Mouse (Mus musculus): ENCODE data around the gene Erbb2.

The Erbb2 gene

DNA sequence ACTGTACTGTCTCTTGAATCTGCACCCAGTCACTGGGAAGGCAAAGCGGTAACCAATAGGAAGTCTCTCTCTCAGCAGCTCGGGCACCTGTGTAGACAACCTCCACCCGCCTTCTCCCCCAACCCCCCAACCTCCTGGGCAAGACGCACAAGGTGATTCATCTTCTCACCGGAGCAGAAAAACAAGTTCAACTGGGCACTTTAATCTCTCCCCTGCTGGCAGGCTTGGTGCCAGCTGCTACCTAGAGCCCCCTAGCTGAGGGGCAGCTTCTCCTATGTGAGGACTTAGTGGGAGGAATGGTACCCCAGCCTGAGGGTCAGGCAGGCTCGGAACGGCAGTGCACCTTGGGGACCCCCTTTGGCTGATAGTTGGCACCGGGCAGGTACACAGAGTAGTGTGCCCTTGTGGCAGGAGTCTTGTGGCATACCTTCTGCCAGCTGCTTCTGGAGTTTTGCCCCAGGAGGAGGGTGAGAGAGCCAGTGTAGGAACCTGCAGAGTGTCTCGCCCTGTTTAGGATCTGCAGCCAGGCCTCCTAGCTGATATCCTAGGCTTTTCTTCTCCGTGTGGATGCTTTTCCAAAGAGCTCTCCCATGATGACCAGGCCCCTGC is 6.8 kb downstream of the Erbb2 start:
- no peak for DNase-seq (ENCODE audit: low spot score)

DNA sequence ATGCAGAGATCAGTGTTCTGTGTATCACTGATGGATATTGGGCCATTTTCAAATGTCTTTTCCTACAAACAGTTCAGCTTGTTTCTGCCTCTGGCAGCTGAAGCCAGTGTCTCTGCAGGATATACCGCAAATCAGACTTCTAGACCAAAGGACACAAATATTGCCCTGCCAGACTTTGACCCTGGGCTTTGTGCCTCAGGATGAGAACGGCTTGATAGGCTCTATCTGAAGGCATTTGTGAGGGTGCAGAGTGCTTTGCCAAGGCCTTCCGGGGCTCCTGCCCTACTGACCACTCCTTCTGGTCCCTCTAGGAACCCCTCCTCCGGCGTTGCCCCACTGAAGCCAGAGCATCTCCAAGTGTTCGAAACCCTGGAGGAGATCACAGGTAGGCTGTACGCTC is 14.3 kb downstream of the Erbb2 start:
- no peak for DNase-seq (ENCODE audit: low spot score)

DNA sequence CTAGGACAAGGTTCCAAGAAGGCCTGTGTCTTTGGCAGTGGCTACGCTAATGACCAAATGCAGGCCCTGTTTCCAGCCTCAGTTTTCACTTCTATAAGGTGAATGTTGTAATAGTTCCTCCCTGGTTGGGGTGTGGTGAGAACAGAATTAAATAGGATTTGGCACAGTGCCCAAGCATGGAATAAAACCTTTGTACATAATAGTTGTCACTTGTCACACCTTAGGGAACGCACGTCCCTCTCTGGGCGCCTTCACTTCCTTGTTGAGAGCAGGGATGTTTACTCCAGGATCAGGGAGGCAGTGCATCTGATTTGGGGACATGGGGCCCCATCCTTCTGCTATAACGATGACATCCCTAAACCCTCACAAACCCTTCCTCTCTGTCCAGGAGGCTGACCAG is 16.2 kb downstream of the Erbb2 start:
- DNase-seq (ENCODE audit: low spot score), result no peak

DNA sequence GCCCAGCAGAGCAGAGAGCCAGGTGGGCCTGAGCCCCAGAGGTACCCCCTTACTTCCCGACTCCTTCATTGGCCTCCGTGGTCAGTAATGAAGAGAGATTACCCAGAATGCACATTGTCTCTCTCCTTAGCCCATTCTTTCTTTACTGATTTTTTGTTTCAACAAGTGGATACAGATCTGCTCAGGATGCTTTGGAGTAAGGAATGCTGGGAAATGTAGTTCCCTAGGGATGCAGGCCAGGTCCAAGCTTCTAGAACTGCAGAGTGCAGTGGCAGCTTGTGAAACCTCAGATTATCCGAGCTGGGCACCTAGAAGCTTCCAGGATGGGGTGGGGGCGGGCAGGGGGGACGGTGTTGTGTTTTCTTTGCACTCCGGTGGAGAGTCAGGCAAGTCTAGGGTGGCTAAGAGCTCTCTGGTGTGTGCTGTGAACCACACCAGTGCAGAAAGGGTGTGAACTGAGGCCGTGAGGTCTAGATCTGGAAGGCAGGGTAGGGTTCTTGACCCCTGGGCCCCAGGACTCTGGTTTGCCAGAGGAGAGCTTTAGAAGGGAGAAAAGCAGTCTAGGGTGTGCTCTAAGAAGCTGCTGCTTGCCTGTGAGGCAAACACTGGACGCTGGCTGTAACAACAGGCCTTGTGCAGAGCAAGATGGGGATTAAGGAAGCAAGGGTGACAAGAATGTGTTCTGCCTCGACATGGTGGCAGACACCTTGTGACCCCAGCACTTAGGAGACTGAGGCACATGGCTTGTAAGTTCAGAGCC is 19.7 kb downstream of the Erbb2 start:
- no peak for DNase-seq (ENCODE audit: low spot score)

DNA sequence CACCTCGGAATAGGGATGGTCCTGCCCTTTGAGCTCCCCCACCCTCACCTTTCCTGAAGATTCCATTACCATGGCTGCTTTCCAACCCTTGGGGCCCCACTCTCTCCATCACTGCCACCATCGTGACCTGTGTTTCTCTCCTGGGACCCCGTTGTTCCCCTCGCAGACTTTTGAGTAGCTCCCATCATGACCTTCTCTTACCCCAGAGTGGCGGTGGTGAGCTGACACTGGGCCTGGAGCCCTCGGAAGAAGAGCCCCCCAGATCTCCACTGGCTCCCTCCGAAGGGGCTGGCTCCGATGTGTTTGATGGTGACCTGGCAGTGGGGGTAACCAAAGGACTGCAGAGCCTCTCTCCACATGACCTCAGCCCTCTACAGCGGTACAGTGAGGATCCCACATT is 23.5 kb downstream of the Erbb2 start:
- DNase-seq (ENCODE audit: low spot score), result no peak

DNA sequence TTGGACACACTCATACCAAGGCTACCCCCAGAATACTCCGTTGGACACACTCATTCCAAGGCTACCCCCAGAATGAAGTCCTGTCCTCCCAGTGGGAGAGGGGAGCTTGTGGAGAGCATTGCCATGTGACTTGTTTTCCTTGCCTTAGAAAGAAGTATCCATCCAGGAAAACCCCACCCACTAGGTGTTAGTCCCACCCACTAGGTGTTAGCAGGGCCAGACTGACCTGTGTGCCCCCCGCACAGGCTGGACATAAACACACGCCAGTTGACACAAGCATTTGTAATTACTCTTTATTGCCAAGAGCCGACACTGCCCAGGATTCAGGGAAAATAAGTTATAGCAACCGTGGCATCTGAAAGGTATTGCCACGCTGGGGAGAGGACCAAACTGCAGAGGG is 25.2 kb downstream of the Erbb2 start:
- DNase-seq (ENCODE audit: low spot score), result no peak

DNA sequence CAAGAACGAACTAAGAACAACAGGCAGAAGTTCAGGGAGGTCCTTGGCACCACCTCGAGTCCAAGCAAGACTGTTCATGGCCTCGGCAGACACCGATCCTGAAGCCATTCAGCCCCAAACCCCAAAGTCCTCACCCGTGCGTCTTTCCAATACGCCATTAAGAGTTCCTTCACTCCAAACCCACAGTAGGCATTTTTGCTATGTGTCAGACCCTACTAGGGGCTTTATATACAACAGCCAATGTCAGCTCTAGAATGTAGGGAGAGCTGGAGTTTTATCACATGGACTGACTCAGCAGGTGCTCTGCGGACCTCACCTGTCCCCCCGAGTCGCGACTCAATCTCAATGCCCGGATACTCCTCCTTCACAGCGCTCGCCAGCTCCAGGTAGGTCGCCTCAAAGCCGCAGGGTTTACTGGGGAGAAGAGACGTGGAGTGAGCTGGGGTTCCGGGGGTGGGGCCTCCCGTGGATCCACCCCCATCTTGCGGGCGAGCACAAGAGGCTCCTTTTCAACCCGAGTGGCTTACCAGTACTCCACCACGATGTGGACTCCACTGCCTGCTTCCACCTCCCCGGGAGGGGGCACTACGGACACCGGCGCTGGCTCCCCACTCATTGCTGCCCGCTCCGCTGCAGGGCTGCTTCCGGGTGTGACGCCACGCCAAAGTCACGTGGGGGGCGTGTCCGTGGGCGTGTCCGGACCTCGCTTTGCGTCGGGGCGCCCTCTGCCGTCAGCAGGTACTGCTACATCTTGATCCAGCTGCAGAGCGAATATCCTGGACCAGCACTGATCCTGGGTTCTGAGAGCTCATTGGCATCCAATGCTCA is 26.3 kb downstream of the Erbb2 start, which contains the start of gene Mien1:
Gene Mien1 (minus strand): TSS at position 661 of the 828 bp plus-strand sequence.
- DNase-seq (ENCODE audit: low spot score), result peak; percentile 95

DNA sequence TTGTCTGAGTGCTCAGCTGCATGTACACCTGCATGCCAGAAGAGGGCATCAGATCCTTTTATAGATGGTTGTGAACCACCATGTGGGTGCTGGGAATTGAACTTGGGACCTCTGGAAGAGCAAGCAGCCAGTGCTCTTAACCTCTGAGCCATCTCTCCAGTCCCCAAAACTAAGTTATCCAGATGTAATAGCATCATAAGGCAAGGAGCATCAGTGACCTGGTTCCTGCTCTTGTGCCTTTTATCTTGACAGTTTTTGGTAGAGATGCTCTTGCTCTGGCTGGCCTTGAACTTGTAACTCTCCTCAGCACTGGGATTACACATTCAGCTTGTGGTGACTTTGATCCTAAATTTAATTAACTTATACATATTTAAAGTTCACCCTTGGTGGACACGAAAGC is 31.4 kb downstream of the Erbb2 start:
- no peak for DNase-seq (ENCODE audit: low spot score)

DNA sequence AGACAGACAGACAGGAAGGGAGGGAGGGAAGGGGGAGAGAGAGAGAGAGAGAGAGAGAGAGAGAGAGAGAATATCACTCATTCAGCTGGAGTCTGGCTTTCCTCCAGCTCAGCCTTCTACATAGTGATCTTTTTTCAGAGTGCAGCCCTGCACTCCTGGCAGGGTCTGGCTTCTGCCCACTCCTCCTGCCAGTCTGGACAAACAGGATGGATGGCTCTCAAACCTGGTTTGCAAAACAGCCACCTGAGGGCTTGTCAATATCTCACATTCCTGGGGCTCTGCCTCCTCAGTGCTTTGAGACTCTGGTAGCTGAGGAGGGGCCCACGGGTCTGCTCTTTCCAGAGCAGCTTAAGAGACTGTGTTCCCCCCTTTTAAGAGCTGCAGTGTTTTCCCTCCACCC is 33.0 kb downstream of the Erbb2 start:
- DNase-seq (ENCODE audit: low spot score), result no peak

DNA sequence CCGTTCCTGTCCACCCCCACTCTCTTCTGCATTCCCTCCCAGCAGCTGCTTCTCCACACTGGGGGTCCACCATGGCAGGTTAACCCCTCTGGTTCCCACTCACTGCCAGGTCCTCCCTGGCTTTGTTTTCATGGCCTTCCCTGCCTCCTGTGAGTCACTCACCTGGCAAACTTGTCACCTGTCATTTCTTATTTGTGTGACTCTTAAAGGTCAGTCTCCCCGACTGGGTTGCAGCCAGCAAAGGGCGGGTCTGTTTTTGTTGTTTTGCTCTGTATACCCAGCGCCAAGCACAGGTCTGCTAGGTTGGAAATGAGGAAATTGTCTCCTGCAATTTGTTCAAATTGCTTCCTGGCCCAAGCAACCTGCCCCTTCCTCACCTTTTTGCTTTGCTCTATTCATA is 33.4 kb downstream of the Erbb2 start:
- DNase-seq (ENCODE audit: low spot score), result no peak

DNA sequence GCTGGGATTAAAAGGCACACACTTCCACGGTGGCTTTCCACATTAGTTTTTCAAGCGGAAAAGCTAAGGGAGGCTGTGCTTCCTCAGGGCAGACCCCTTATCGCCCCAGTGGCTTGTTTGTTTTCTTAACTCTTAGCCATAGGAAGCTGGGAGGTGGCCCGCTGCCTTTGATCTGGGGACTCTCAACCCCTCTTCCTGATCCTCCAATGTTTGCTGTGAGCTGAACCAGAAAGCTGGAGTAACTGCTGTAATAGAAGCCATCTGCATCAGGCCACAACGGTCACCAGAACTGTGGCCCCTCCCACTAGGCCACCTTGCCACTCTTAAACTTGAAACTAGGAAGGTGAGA is 33.9 kb downstream of the Erbb2 start, which contains the start of gene Grb7:
Gene Grb7 (plus strand): TSS at position 182 of the 349 bp plus-strand sequence.
- no peak for DNase-seq (ENCODE audit: low spot score)

DNA sequence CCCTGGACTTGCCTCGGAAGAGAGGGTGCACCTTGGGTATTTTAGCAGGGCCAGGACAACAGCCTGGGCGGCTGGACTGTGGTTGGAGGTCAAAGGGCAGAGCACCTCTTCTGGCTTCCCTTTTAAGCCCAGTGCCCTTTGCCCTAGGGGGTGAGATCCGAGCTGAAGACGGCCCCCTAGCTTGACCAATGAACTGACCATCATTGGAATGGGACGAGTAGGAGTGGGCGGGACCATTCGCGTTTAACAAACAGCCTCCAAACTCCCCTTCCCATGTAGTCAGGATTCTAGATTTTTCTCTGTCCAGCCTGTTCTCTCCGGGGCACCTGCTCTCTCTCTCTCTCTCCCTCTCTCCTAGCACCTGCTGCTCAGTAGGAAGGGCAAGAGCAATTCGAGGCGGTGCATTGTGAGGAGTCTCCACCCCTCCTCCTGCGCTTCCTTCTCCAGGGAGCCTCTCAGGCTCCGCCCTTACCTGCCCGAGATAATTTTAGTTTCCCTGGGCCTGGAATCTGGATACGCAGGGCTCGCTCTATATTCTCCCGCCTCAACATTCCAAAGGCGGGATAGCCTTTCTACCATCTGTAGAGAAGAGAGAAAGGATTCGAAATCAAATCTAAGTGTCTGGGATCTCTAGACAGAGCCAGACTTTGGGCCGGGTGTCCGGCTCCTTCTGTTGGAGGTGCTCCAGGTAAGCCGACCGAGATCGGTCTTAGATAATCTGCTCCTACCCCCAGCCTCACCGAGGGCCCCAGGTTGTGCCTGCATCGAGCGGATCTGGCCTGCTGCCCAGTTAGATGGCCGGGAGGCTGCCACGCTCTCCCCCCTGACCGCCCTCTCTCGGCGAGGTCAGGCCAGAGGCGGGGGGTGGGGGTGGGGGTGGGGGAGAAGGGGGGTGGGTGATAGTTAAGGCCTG is 34.5 kb downstream of the Erbb2 start:
- DNase-seq (ENCODE audit: low spot score), result no peak

DNA sequence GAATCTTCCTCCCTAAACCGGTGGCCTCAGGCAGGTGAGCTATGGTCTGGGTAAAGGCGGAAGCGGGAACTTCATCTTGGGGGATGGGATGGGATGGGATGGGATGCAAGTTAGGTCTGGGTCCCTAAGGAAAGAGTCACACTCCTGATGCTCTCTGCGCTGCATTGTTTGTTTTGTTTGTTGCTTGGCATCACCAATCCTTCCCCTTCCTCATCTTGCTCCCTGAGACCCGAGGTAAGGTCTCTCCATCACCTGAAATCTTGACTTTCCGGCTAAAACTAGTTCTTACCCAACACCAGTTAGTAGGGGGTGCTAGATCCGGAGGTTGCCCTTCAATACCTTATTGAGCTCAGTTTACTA is 35.2 kb downstream of the Erbb2 start:
- DNase-seq (ENCODE audit: low spot score), result no peak

DNA sequence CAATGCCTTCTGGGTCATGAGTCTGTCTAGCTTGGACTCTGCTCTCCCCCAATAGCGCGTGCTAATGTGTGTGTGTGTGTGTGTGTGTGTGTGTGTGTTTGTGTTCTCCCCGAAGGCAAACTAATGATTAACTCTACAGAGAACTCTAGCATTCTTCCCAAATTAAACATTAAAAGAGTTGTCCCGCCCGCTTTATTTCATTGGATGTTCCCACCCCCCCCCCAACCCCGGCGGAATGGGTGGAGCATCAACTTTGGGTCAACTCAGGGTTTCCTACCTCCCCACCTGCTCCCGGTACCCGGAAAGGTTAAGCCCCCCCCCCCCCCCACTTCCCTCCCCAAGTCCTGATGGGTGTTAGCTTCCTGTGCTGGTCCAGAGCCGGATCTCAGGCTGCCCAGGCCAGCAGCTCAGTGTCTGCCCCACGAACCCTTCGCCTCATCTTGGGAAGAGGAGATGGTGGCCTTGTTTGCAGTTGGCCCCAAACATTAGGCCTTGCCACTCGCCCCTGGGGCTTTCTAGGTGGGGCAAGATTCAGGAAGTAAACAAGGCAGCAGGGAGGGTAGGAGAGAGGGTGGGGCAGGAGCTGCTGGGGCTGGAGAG is 36.0 kb downstream of the Erbb2 start:
- DNase-seq (ENCODE audit: low spot score), result no peak

DNA sequence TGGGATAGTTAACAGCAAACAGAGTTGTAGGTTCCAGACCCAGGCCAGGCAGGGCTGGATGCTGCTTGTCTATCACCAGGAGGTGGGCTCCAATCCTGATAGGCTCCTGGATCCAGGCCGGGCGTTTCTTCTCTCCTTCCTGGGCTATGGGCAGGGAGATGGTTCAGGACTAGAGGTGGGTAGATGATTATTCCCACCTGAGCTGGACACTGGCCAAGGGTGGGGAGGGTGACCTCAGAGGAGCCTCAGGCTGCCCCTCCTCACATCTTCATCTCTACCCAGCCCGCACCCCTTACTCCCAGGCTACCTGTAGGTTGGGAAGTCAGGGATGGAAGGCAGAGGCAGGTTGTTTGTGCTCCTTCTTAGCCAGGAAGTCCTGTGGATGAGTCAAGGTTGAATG is 37.1 kb downstream of the Erbb2 start:
- no peak for DNase-seq (ENCODE audit: low spot score)

DNA sequence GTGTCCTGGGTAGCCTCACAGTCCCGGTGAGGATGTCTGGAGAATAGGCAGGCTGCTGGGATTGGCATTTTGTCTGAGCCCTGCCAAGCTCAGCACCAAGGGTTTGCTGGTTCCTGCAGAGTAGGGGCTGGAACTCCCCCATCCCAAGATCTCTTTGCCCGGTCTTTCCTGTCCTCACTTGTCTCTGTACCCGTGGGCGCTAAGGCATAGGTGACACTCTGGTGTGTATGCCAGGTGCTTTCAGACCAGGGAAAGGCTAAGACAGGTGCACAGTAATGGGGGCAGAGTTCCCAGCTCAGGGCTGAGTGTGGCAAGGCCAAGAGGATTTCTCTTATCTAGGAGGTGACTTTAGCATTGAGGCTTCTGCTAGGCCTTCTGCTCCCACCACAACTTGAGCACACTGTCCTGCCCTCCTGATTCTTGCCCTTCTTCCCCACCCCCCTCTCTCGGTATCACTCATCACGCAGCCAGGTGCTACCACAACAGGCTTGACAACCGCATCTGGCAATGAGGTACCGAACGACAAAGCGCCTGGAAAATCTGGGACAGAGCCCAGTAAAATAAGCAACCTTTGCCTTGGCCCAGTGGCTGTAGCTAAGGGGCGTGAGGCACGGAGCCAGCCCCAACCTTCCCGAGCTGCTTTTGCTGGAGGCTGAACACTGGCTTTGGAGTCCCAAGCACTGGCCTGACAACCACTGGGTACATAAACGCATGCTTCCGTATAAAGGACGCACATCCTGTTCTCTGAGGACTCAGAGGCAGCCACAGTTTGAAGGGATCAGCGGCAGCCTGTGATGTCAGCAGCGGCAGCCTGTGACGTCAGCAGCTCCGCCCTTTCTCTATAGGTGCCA is 37.9 kb downstream of the Erbb2 start:
- no peak for DNase-seq (ENCODE audit: low spot score)

DNA sequence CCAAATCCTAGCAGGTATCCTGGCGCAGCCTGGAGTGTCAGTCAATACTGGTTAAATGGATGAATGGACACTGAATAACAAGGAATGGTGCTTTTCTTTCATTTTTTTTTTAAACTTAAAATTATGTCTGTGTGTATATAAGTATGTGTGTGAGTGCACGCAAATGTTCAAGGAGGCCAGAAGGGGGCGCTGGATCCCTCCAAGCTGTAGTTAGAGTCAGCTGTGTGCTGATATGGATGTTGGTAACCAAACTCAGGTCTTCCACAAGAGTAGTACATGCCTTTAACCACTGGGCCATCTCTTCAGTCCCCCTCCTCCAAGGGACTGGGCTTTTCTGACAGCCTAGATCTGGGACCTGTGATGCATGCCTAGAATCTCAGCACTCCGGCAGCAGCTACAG is 43.2 kb downstream of the Erbb2 start:
- DNase-seq (ENCODE audit: low spot score), result peak; percentile 41

DNA sequence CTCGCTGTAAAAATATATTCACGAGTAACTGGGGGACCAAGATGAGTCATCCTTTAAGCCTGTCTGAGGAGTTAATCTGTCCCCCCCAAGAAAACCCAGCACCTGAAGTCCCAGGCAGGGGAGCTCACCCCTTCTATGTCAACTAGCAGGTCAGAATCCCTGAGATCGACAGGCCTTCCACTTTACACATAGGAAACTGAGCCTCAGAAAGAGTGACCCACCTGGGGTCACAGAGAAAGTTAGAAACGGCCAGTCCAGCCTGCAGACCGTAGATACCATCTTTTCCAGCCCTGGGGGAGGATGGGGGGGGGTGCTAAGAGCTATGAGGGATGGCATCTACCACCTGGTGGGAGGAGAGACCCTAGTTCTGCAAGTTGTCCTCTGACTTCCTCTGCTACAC is 44.3 kb downstream of the Erbb2 start:
- DNase-seq (ENCODE audit: low spot score), result no peak

DNA sequence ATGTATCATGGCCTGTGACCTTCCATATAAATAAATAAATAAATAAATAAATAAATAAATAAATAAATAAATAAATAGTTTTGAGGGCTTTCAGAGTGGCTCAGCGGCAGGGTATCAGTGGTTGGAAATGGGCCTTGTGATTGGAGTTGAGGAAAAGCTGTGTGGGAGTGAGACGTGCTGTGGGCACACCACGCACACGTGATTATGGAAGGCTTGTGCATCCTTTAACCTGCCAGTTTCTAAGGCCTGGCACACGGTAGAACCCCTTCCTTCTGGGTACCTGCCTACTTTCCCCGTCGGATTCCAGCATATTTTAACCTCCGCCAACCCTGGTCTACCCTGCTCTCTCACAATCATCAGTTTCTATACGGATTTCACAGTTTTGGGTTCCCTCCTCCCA is 44.7 kb downstream of the Erbb2 start:
- no peak for DNase-seq (ENCODE audit: low spot score)

DNA sequence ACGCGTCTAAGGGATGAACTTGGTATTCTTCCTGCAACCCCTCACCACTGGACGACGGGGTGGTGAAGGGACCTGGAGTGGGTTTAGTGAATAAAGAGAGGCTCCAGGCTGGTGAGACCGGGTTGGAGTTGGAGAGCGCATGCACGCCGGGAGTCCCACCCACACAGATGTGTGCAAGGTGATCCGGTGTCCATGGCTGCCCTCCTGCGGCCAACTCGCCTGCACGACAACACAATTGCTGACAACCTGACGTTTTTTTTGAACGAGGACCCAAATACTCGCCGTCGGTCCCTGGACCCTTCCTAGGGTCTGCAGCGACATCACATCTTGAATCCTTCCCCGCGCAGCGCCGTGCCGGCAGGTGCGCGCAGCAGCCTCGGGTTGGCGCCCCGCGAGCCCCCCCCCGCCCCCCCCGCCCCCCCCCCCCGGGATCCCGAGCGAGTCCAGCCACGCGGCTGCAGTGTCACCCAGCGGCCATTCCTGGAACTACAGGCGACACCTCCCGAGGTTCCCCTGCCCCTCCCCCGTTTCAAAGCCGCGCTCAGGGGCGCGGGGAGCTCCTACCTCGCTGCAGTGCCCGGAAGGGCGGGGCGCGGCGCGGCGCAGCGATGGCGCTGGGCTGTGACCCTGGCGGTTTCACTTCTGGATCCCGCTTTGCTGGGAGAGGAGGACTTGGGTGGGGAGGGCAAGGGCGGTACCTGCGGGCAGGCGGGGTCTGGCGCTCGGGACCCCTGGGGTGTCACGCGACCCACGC is 45.3 kb downstream of the Erbb2 start:
- peak; percentile 96 for DNase-seq (ENCODE audit: low spot score)

All from T-cell, adult 2 months (primary cell).